Mouse (Mus musculus) embryonic facial prominence, embryonic 14.5 days (tissue): ENCODE results near the gene Ccdc51. TPM values are rescaled to one million over a fixed set of nuclear protein-coding genes. Genes with fewer than 3 reads are reported as not detected.

Experiments used
- ATAC-seq: fragments of 200-750 bp; cut with Nextera tagmentation; 2 replicates; pipeline ENCODE4 v1.8.0; 2017; ENCODE audit warnings: low read depth, moderate number of reproducible peaks, moderate TSS enrichment
- DNase-seq: peaks from one replicate; pipeline ENCODE4 v3.0.0-alpha.2; 2015; ENCODE audit warnings: low spot score
- H3K27ac ChIP-seq: fragments of 300-500 bp; sonication (generic); replicated peaks from 2 replicates; pipeline ENCODE4 v1.5.1; 2014; ENCODE audit warnings: low read depth, mild to moderate bottlenecking, low read length, moderate library complexity
- H3K27me3 ChIP-seq: fragments of 300-500 bp; sonication (generic); replicated peaks from 2 replicates; pipeline ENCODE4 v1.6.1; 2014; ENCODE audit warnings: low read length; ENCODE audit not compliant: control insufficient read depth, insufficient read depth
- H3K36me3 ChIP-seq: fragments of 300-500 bp; sonication (generic); 2 replicates; pipeline ENCODE4 v1.6.1; 2014; ENCODE audit warnings: low read length, mixed read lengths; ENCODE audit not compliant: control insufficient read depth, insufficient read depth
- H3K4me1 ChIP-seq: fragments of 300-500 bp; sonication (generic); 2 replicates; pipeline ENCODE4 v1.6.1; 2014; ENCODE audit warnings: antibody characterized with exemption, low read length; ENCODE audit not compliant: control insufficient read depth, insufficient read depth
- H3K4me2 ChIP-seq: fragments of 300-500 bp; sonication (generic); 2 replicates; pipeline ENCODE4 v1.6.1; 2014; ENCODE audit warnings: low read depth, mild to moderate bottlenecking, low read length, moderate library complexity, mixed read lengths
- H3K4me3 ChIP-seq: fragments of 300-500 bp; sonication (generic); 2 replicates; pipeline ENCODE4 v1.5.1; 2014; ENCODE audit warnings: low read depth, mild to moderate bottlenecking, low read length
- H3K9ac ChIP-seq: fragments of 300-500 bp; sonication (generic); 2 replicates; pipeline ENCODE4 v1.6.1; 2014; ENCODE audit warnings: low read depth, mild to moderate bottlenecking, low read length, moderate library complexity, mixed read lengths
- H3K9me3 ChIP-seq: fragments of 300-500 bp; sonication (generic); 2 replicates; pipeline ENCODE4 v1.6.1; 2016; ENCODE audit warnings: low read length; ENCODE audit not compliant: control insufficient read depth
- WGBS: fragments of 180-500 bp; shearing (Covaris S2); extraction: QIAGEN DNeasy Blood & Tissue Kit; methylation state at CpG from one replicate; pipeline ENCODE4 v1.1.7; 2014; 5-methylcytosine and 5-hydroxymethylcytosine counted together
- polyA plus RNA-seq: library from polyadenylated mRNA; unstranded; fragments of >200 nt; fragmentation: Nextera tagmentation; extraction: Ambion mirVana; gene quantifications from 2 replicates; pipeline ENCODE4 v1.2.1, GENCODE M21; 2014

The Ccdc51 gene
- polyA plus RNA-seq, 1 experiment from 2014 or later: 11.4 TPM

- no peak overlapping the region for H3K9ac ChIP-seq
- H3K4me3 ChIP-seq: no peak overlapping the region
- no peaks in the 10 kb centered on the region for H3K9me3 ChIP-seq
- no peaks in the 10 kb centered on the region; the same call in 1 of the 2 replicates for H3K4me1 ChIP-seq
- no peak overlapping the region for H3K4me2 ChIP-seq
- no peaks in the 10 kb centered on the region for H3K27me3 ChIP-seq
- DNase-seq (no peak), ATAC-seq (no peak)
- peaks cover 32% of the 10 kb centered on the region for H3K36me3 ChIP-seq
- no peak overlapping the region for H3K27ac ChIP-seq
- whole genome bisulfite sequencing: 71% methylated on average over 7 of the region's 7 CpGs
Measured at GRCm38 (mm10) chr9:109049316-109049715, 33.0 kb upstream of the Ccdc51 start.

- Histone ChIP-seq H3K27ac (no peak overlapping the region), H3K36me3 (peaks cover 32% of the 10 kb centered on the region), H3K4me2 (no peak overlapping the region), H3K4me3 (no peak overlapping the region), H3K9ac (no peak overlapping the region), H3K9me3 (no peaks in the 10 kb centered on the region), H3K27me3 (no peaks in the 10 kb centered on the region), H3K4me1 (peaks cover 2% of the 10 kb centered on the region)
- 79% methylated on average over 9 of the region's 9 CpGs for WGBS
- DNase-seq (no peak), ATAC-seq (no peak)
Measured at GRCm38 (mm10) chr9:109049996-109050673, 32.2 kb upstream of the Ccdc51 start.

- H3K9me3 ChIP-seq: no peaks in the 10 kb centered on the region
- H3K27ac ChIP-seq: no peak overlapping the region
- no peak overlapping the region for H3K4me3 ChIP-seq
- WGBS: 62% methylated on average over 3 of the region's 3 CpGs
- ATAC-seq (no peak), DNase-seq (no peak)
- no peak overlapping the region for H3K9ac ChIP-seq
- no peak overlapping the region for H3K4me2 ChIP-seq
- H3K4me1 ChIP-seq: peaks cover 6% of the 10 kb centered on the region
- no peaks in the 10 kb centered on the region for H3K27me3 ChIP-seq
- peaks cover 32% of the 10 kb centered on the region for H3K36me3 ChIP-seq
Measured at GRCm38 (mm10) chr9:109050674-109050997, 31.7 kb upstream of the Ccdc51 start.

- 86% methylated on average over 13 of the region's 13 CpGs for WGBS
- DNase-seq (no peak), ATAC-seq (no peak)
- H3K4me3 ChIP-seq: no peak overlapping the region
- H3K36me3 ChIP-seq: peaks cover 36% of the 10 kb centered on the region
- H3K9me3 ChIP-seq: no peaks in the 10 kb centered on the region
- H3K27me3 ChIP-seq: no peaks in the 10 kb centered on the region
- H3K9ac ChIP-seq: no peak overlapping the region
- H3K4me2 ChIP-seq: no peak overlapping the region
- H3K27ac ChIP-seq: no peak overlapping the region
- H3K4me1 ChIP-seq: peaks cover 6% of the 10 kb centered on the region
Measured at GRCm38 (mm10) chr9:109051011-109051501, 31.2 kb upstream of the Ccdc51 start.

- Histone ChIP-seq H3K9ac (no peak overlapping the region), H3K9me3 (no peaks in the 10 kb centered on the region), H3K27ac (no peak overlapping the region), H3K27me3 (no peaks in the 10 kb centered on the region), H3K4me2 (no peak overlapping the region), H3K4me3 (no peak overlapping the region), H3K36me3 (peaks cover 44% of the 10 kb centered on the region), H3K4me1 (peaks cover 6% of the 10 kb centered on the region)
- DNase-seq (no peak), ATAC-seq (no peak)
- WGBS: 92% methylated on average over 10 of the region's 10 CpGs
Measured at GRCm38 (mm10) chr9:109051651-109052489, 30.4 kb upstream of the Ccdc51 start.

- Histone ChIP-seq H3K4me2 (no peak overlapping the region), H3K4me1 (peaks cover 6% of the 10 kb centered on the region), H3K9me3 (no peaks in the 10 kb centered on the region), H3K27me3 (no peaks in the 10 kb centered on the region), H3K36me3 (peaks cover 52% of the 10 kb centered on the region), H3K27ac (no peak overlapping the region), H3K4me3 (no peak overlapping the region), H3K9ac (no peak overlapping the region)
- ATAC-seq (no peak), DNase-seq (no peak)
- WGBS: 83% methylated on average over 9 of the region's 9 CpGs
Measured at GRCm38 (mm10) chr9:109052490-109053260, 29.6 kb upstream of the Ccdc51 start.

- Histone ChIP-seq H3K4me3 (no peak overlapping the region), H3K36me3 (peaks cover 53% of the 10 kb centered on the region), H3K9me3 (no peaks in the 10 kb centered on the region), H3K4me1 (peaks cover 6% of the 10 kb centered on the region), H3K27ac (0 out of 2 replicates have a peak overlapping the region, but pooled peaks have one; percentile 81), H3K27me3 (no peaks in the 10 kb centered on the region), H3K4me2 (no peak overlapping the region), H3K9ac (no peak overlapping the region)
- ATAC-seq (no peak), DNase-seq (no peak)
- WGBS: 78% methylated on average over 3 of the region's 3 CpGs
Measured at GRCm38 (mm10) chr9:109053366-109053765, 28.9 kb upstream of the Ccdc51 start.

GRCm38 (mm10) chr9:109053851-109054250 lies 28.4 kb upstream of the Ccdc51 start:
- H3K27me3 ChIP-seq: no peaks in the 10 kb centered on the region
- WGBS: 58% methylated on average over 6 of the region's 6 CpGs
- H3K4me1 ChIP-seq: peaks cover 10% of the 10 kb centered on the region
- H3K9me3 ChIP-seq: no peaks in the 10 kb centered on the region
- H3K4me3 ChIP-seq: no peak overlapping the region
- DNase-seq (no peak), ATAC-seq (no peak)
- H3K27ac ChIP-seq: peak overlapping the region; percentile 81
- H3K4me2 ChIP-seq: no peak overlapping the region
- H3K9ac ChIP-seq: no peak overlapping the region
- H3K36me3 ChIP-seq: peaks cover 53% of the 10 kb centered on the region
